Comparison of ENCODE assay signal across 7 mouse cellular contexts in the genomic region with DNA sequence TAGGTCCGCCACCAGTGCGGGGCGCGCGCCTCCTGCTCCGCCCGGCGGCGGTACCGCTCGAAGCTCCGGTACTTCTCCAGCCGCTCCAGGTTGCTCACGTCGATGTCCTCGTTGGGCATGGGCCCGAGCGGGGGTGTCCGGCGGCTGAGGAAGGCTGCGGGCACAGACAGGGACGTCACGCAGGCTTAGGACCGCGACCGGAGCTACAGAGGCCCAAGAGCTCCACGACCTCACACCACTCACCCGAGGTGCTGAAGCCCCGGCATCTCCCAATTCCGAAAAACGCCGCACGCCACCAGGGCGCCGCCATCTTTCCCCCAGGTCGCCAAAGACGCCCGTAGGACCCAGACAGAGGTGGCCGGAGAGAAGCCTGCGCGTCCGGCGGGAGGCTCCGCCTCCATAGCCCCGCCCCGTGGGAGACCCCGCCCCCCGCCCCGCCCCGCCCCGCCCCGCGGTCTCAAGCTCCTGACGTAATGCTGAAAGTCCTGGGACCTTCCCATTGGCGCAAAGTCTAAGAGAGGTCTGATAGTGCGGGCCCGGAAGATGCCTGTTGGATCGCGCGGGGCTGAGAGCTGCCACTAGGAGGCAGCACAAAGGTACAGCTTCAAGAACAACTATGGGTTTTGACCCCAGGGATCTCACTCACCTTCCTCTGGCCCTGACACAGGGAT. TPM values are rescaled to one million over a fixed set of nuclear protein-coding genes. Genes with fewer than 3 reads are reported as not detected.
DNase-seq lines count a peak whose midpoint lies in the region; ATAC-seq and TF ChIP-seq lines count a peak whose summit lies in the region.

Mrpl38 (minus strand) TSS at position 401 of the 671 bp plus-strand sequence.

- TF ChIP-seq CTCF in intestine, postnatal 0 days (IDR thresholded peaks at IDR 0.05; ENCODE audit: low read depth), result peak; percentile 90
- TF ChIP-seq CTCF in small intestine, adult 2 months (IDR thresholded peaks at IDR 0.05; ENCODE audit: extremely low read depth, insufficient read length, insufficient replicate concordance, low read depth, low read length), result peak; percentile 81

- peak within 1 kb of the TSS; percentile 51 for H3K9ac ChIP-seq in intestine, postnatal 0 days (ENCODE audit: low read depth, low read length)
- peak within 1 kb of the TSS; percentile 83 for H3K9ac ChIP-seq in midbrain, embryonic 12.5 days (replicated peaks)

- peak; percentile 87 for DNase-seq in adrenal gland, adult 8-10 months
- peak; percentile 98 for DNase-seq in embryo, embryonic 9.5 days (ENCODE audit: extremely low spot score)
- DNase-seq in gonadal fat pad, adult 2 months (ENCODE audit: low read depth), result peak; percentile 63
- peak; percentile 88 for DNase-seq in left cerebral cortex, postnatal 4 days

- no peaks in the 10 kb centered on the region for H3K27me3 ChIP-seq in intestine, postnatal 0 days (replicated peaks; ENCODE audit: control insufficient read depth, insufficient read depth, low read length)
- H3K27me3 ChIP-seq in midbrain, embryonic 12.5 days, result no peaks in the 10 kb centered on the region
- H3K27me3 ChIP-seq in small intestine, adult 2 months (ENCODE audit: control insufficient read depth, insufficient read depth, low read length), result no peaks in the 10 kb centered on the region

- peak within 1 kb of the TSS; percentile 83 for H3K4me2 ChIP-seq in intestine, postnatal 0 days (replicated peaks; ENCODE audit: low read depth)
- H3K4me2 ChIP-seq in midbrain, embryonic 12.5 days (replicated peaks), result peak within 1 kb of the TSS; percentile 64

- peak within 1 kb of the TSS; percentile 17 for H3K27ac ChIP-seq in intestine, postnatal 0 days (ENCODE audit: low read depth, low read length)
- H3K27ac ChIP-seq in midbrain, embryonic 12.5 days (replicated peaks), result peak within 1 kb of the TSS; percentile 77
- H3K27ac ChIP-seq in small intestine, adult 2 months (ENCODE audit: insufficient read depth, low read depth, low read length), result 0 out of 2 replicates have a peak within 1 kb of the TSS, but pooled peaks have one; percentile 0

- no peaks in the 10 kb centered on the region for H3K9me3 ChIP-seq in intestine, postnatal 0 days (ENCODE audit: control insufficient read depth)
- no peaks in the 10 kb centered on the region for H3K9me3 ChIP-seq in midbrain, embryonic 12.5 days

- peaks cover 26% of the 10 kb centered on the region; the same call in 1 of the 2 replicates for H3K36me3 ChIP-seq in intestine, postnatal 0 days (ENCODE audit: control insufficient read depth, insufficient read depth)
- H3K36me3 ChIP-seq in midbrain, embryonic 12.5 days, result peaks cover 48% of the 10 kb centered on the region
- peaks cover 1% of the 10 kb centered on the region; the same call in 1 of the 2 replicates for H3K36me3 ChIP-seq in small intestine, adult 2 months (ENCODE audit: control insufficient read depth, insufficient read depth, low read length)

- peak; percentile 65; the same call in 1 of the 2 replicates for TF ChIP-seq POLR2A in small intestine, adult 2 months (IDR thresholded peaks at IDR 0.05; ENCODE audit: low read depth, low read length)

- WGBS in intestine, postnatal 0 days, result under 1% methylated on average over 54 of the region's 60 CpGs
- under 1% methylated on average over 58 of the region's 60 CpGs for WGBS in midbrain, embryonic 12.5 days
- under 1% methylated on average over 60 of the region's 60 CpGs for WGBS in small intestine, adult 2 months

- intact Hi-C loops in left cerebral cortex, postnatal 4 days (cut with DNase I), result no loop called here

- no peaks in the 10 kb centered on the region for H3K4me1 ChIP-seq in intestine, postnatal 0 days (replicated peaks; ENCODE audit: control insufficient read depth, insufficient read depth, low read length)
- H3K4me1 ChIP-seq in midbrain, embryonic 12.5 days, result peaks cover 6% of the 10 kb centered on the region
- H3K4me1 ChIP-seq in small intestine, adult 2 months (ENCODE audit: control insufficient read depth, insufficient read depth, insufficient read length, low read length), result peaks cover 8% of the 10 kb centered on the region; the same call in 1 of the 2 replicates

- ATAC-seq in intestine, postnatal 0 days, result peak; percentile 95
- peak; percentile 94 for ATAC-seq in midbrain, embryonic 12.5 days (ENCODE audit: low FRiP score, low read depth)

- H3K4me3 ChIP-seq in intestine, postnatal 0 days (ENCODE audit: low read depth, low read length), result peak within 1 kb of the TSS; percentile 89
- peak within 1 kb of the TSS; percentile 80 for H3K4me3 ChIP-seq in midbrain, embryonic 12.5 days
- H3K4me3 ChIP-seq in small intestine, adult 2 months (ENCODE audit: low read depth, low read length), result peak within 1 kb of the TSS; percentile 78

RNA-seq across cellular contexts. Expression of gene Mrpl38, which starts in this region (rescaled TPM):
- 100 to 1,000 TPM in 3 of 4 experiments, 10 to 100 TPM in 1; 97.5 to 112 (median 107) TPM for total RNA-seq in adrenal gland, adult 8-10 months (2022)
- 34.4 and 49.0 TPM in 2 replicates for polyA plus RNA-seq in gonadal fat pad, adult 2 months (2012; rRNA removed)
- polyA plus RNA-seq in intestine, postnatal 0 days (2015; fragmentation: Nextera tagmentation; extraction: Ambion mirVana), result 35.6 and 38.5 TPM in 2 replicates
- 10 to 100 TPM; 52.2 to 54.0 TPM for total RNA-seq in left cerebral cortex, postnatal 4 days (2021)
- 82.3 and 84.4 TPM in 2 replicates for polyA plus RNA-seq in midbrain, embryonic 12.5 days (2016; fragmentation: Nextera tagmentation; extraction: Ambion mirVana)
- 36.4 and 40.1 TPM in 2 replicates for polyA plus RNA-seq in small intestine, adult 2 months (2012; rRNA removed)

Comparison
In these comparisons a context has a peak if more than half of its experiments do, and no peak if none do; other contexts are left out.
1. Peak in every context shown above with its lines: DNase-seq, ATAC-seq, H3K4me3 ChIP-seq and H3K27ac ChIP-seq.
2. H3K27ac ChIP-seq: peak in every context shown above with its lines; median percentile 77 in midbrain, embryonic 12.5 days; 17 in intestine, postnatal 0 days; 0 in small intestine, adult 2 months.